Mouse (Mus musculus): ENCODE data around the gene Cd300lg.

Gene Cd300lg

DNA sequence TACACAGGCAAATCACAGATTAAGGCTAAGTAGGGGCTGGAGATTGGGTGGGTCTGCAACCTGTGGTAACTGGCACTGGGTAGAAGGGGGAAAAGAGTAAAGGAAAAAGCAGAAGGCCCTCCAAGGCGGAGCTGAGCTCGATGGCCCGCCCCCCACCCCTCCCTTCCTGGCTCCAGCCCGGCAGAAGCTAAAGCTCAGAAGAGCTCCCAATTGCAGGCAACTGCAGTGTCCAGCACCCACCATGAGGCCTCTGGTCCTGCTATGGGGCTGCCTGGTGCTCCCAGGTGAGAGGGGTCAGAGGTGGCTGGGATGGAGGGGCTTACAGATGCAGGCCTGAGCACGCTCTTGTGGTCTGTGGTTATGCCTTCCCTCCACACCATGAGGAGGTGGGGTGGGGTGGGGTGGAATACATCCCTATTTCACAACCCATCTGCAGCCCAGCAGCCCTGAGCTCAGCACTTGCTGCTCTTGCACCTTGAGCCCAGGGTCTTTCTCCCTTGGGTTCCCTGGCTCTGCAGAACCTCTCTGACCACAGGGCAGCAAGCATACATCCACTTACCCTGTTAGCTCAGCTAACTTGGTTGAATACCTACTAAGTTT, at the start of gene Cd300lg:
Gene Cd300lg (plus strand): TSS at position 160 of the 600 bp plus-strand sequence.
- no peak for DNase-seq (ENCODE audit: low spot score)

- DNase-seq (ENCODE audit: low spot score) = no peak
Measured at GRCm38 (mm10) chr11:101991813-101992212, 49.5 kb upstream of the Cd300lg start.

GRCm38 (mm10) chr11:101992411-101992810, 48.9 kb upstream of the Cd300lg start:
- DNase-seq (ENCODE audit: low spot score) = no peak

GRCm38 (mm10) chr11:101994100-101994499, 47.2 kb upstream of the Cd300lg start:
- DNase-seq (ENCODE audit: low spot score) = no peak

GRCm38 (mm10) chr11:101995938-101996337, 45.4 kb upstream of the Cd300lg start:
- DNase-seq (ENCODE audit: low spot score) = no peak

DNA sequence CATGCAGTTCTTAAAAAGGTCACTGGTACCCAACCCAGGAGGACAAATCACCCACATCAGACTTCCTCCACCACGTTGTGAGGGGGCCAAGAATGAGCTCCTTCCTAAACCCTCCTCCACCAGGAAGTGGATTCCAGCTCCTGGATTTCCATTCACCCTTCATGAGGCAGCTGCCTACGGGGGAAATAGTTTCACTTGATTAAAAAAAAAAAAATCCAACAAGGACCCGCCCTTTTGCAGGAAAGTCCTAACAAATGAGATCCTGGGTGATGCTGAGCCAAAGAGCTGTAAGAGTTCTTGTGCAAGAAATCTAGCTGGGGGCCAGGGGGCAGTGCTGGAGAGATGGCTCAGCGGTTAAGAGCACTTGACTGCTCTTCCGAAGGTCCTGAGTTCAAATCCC, 43.1 kb upstream of the Cd300lg start:
- no peak for DNase-seq (ENCODE audit: low spot score)

GRCm38 (mm10) chr11:101999466-101999865, 41.8 kb upstream of the Cd300lg start:
- peak; percentile 40 for DNase-seq (ENCODE audit: low spot score)

DNA sequence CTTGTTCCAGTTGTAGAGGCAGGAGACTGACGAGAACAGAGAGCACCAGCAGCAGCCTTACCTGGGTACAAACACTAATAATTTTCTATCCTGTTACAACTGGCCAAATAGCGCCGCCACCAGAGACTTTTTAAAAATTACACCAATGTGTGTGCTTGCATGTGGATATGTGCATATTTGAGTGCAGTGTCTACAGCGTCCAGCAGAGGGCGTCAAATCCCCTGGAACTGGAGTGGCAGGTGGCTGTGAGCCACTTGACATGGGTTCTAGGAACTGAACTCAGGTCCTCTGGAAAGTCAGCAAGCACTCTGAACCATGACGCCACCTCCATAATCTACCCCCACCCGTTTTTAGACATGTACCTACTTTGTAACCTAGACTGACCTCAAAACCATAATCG, 37.1 kb upstream of the Cd300lg start:
- no peak for DNase-seq (ENCODE audit: low spot score)

- no peak for DNase-seq (ENCODE audit: low spot score)
Measured at GRCm38 (mm10) chr11:102006271-102006670, 35.0 kb upstream of the Cd300lg start.

- DNase-seq (ENCODE audit: low spot score) = no peak
Measured at GRCm38 (mm10) chr11:102006688-102007087, 34.6 kb upstream of the Cd300lg start.

GRCm38 (mm10) chr11:102008372-102008771, 32.9 kb upstream of the Cd300lg start:
- DNase-seq (ENCODE audit: low spot score) = no peak

DNA sequence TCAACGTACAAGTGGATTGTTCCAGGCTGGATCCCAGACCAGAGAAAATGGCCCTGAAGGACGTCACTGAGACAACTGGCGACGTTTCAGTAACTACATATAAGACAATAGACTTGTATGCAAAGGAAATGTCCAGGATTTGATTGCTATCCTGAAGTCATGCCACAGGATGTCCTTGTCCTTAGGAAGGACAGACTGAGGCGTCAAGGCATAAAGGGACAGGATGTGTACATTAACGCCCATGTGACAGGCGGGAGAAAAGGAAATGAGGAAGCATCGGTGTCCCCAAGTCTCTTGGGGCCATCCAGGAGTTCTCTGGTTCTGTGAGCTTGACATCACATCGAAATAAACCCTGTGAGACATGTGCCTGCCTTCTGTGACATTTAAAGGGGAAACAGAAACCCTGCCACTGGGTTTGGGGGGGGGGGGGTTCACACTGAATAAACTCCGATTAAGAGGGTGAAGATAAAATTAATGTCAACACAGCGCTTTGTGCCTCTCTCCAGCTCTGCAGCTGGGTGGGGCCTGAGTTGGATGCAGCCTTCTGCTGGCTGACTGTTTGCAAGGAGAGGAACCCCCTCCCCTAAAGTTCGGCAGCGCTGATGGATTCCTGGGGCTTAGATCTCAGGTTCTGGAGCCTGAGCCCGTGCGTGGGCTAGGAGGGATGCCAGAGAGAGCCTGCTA, 32.2 kb upstream of the Cd300lg start:
- no peak for DNase-seq (ENCODE audit: low spot score)

DNA sequence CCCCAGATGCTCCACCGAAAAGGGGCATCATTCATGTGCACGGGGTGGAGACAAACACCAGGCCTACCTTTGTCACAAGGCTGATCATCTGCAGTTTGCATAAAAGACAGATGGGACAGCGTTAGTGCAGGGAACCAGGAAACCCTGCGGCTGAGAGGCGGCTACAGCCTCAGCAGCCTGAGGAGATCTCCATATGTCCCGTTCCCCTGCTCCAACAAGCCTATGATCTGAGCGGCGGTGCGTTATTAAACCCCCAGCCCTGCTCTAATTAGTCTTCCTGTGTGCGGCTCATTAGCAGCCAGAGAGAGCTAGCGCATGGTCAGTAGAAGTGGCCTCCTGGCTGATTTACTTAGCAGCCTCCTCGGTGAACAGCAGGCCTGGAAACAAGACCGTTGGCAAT, 31.2 kb upstream of the Cd300lg start:
- peak; percentile 54 for DNase-seq (ENCODE audit: low spot score)

DNA sequence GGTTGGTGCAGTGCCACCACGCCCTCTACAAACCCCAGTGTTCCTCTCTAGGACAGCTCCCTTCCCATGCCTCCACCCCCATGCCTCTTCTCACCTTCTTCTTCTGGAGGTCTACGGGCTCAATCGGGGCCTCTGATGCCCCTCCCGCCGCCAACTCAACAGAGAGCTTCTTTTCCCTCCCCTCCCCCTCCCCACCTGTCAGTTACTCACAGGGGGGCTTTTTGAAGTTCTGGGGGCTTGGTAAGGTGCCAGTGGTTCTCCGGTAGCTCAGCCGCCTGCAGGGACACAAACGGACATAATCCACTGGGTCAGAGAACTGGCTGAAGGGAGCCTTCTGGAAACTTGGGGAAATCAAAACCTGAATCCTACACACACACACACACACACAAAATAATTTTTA, 29.8 kb upstream of the Cd300lg start:
- DNase-seq (ENCODE audit: low spot score) = no peak

- no peak for DNase-seq (ENCODE audit: low spot score)
Measured at GRCm38 (mm10) chr11:102013201-102013600, 28.1 kb upstream of the Cd300lg start.

DNA sequence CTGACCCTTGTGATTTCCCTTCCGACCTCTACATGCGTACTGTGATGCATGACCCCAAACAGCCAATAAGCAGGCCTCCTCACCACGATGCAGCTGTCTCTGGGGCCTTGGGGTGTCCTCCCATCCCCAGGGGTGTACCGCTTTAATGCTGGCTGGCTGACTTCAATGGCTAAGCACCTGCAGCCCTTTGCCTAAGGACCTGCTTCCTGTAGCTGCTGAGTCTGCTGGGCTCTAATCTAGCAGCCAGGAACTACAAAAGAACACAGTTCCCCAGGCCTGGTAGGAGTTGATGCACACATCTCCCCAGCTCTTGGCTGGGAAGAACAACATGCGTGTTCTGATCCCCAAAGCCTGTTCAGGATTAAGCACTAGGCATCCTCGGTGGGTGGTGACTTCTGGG, 25.8 kb upstream of the Cd300lg start:
- no peak for DNase-seq (ENCODE audit: low spot score)

- no peak for DNase-seq (ENCODE audit: low spot score)
Measured at GRCm38 (mm10) chr11:102016136-102016535, 25.2 kb upstream of the Cd300lg start.

DNA sequence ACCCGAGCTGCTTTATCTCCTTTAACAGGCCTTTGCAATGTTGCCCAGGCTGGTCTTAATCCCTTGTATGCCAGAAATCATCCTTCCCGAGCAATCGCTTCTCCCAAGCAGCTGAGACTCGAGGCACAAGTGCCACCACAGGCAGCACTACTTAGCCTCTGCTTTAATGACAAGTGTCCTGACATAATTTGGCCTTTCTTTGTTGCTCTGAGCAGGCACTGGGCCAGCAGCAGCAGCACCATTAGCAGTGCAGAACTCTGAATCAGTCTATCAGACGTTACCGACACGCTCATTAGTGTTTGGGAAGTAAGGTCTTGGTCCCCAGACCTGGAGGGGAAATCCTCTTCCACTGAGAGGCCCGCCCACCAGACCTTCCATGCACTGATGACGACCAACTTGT, 21.6 kb upstream of the Cd300lg start:
- DNase-seq (ENCODE audit: low spot score) = no peak

- no peak for DNase-seq (ENCODE audit: low spot score)
Measured at GRCm38 (mm10) chr11:102021196-102021595, 20.1 kb upstream of the Cd300lg start.

GRCm38 (mm10) chr11:102023406-102023805, 17.9 kb upstream of the Cd300lg start:
- DNase-seq (ENCODE audit: low spot score) = no peak

DNA sequence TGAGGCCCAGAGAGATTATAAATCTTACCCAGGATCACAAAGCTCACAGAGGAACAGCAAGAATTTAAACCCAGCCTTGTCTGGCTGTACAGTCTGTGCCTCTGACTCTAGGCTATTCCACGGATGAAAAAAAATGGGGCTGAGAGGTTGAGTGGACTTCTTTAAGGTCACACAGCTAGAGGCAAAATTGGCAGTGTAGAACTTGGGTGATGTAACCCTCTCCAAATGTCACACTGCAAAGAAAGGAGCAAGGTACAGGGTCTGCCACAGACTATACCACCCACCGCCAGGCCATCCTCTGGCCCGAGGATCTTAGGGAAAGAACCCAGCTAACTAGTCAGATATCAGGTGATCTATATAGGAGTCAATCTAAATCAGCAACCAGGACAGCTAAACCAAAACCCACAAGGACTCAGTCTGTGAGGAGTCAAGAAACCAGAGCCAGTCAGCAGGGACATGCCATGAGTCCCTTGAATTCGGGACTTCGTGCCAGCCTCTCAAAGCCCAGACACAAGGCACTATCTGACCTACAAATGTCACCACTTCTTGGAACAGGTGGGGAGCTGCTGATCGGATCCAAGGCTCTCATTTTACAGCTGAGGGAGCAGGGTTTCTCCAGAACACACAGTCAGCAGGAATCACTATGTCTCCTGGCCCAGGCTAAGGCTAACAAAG, 17.1 kb upstream of the Cd300lg start:
- no peak for DNase-seq (ENCODE audit: low spot score)

GRCm38 (mm10) chr11:102024875-102025274, 16.4 kb upstream of the Cd300lg start:
- no peak for DNase-seq (ENCODE audit: low spot score)

DNA sequence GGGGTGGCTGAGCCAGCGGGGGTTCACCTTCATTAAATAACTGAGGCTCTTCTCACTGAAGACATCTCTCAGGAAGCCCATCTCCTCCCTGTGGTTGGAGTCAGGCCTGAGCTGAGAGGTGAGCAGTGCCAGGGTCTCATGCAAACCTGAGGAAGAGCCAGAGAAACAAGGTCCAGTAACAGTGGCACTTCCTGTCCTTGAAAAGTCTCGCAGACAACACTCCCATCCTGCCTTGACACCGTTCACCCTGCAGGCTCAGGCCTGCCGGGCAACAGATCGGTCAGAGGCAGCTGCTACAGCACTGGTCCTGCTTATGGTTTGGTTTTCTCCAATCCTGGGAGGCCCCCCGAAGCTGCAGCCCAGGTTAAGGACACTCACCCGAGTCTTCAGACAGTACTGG, 16.0 kb upstream of the Cd300lg start:
- DNase-seq (ENCODE audit: low spot score) = no peak

All from layer of hippocampus, adult 11-12 months (tissue).